Mouse (Mus musculus) liver, embryonic 16.5 days (tissue): ENCODE measurements around the gene Phb2. TPM values are rescaled to one million over a fixed set of nuclear protein-coding genes. Genes with fewer than 3 reads are reported as not detected.
A peak's percentile ranks its signal among the peaks of the same experiment; 100 is the strongest.

Experiments
- ATAC-seq: fragments of 200-750 bp; cut with Nextera tagmentation; 2 replicates; pipeline ENCODE4 v1.8.0; 2017; ENCODE audit warnings: low read depth, mild to moderate bottlenecking, moderate number of reproducible peaks, moderate library complexity
- H3K27ac ChIP-seq: fragments of 300-500 bp; sonication (generic); 2 replicates; pipeline ENCODE4 v1.5.1; 2014; ENCODE audit warnings: mild to moderate bottlenecking, low read length
- H3K27me3 ChIP-seq: fragments of 300-500 bp; sonication (generic); 2 replicates; pipeline ENCODE4 v1.6.1; 2014; ENCODE audit warnings: low read depth, low read length, mixed read lengths; ENCODE audit not compliant: control insufficient read depth, insufficient read depth
- H3K36me3 ChIP-seq: fragments of 300-500 bp; sonication (generic); 2 replicates; pipeline ENCODE4 v1.6.1; 2014; ENCODE audit warnings: mild to moderate bottlenecking; ENCODE audit not compliant: control insufficient read depth, insufficient read depth
- H3K4me1 ChIP-seq: fragments of 300-500 bp; sonication (generic); 2 replicates; pipeline ENCODE4 v1.6.1; 2014; ENCODE audit warnings: low read depth, low read length, mixed read lengths; ENCODE audit not compliant: control insufficient read depth
- H3K4me2 ChIP-seq: fragments of 300-500 bp; sonication (generic); 2 replicates; pipeline ENCODE4 v1.6.1; 2014; ENCODE audit warnings: low read depth, low read length, mixed read lengths
- H3K4me3 ChIP-seq: fragments of 300-500 bp; sonication (generic); 2 replicates; pipeline ENCODE4 v1.5.1; 2014; ENCODE audit warnings: low read depth, mild to moderate bottlenecking, low read length
- H3K9ac ChIP-seq: fragments of 300-500 bp; sonication (generic); 2 replicates; pipeline ENCODE4 v1.6.1; 2014; ENCODE audit warnings: low read depth, low read length
- H3K9me3 ChIP-seq: fragments of 300-500 bp; sonication (generic); replicated peaks from 2 replicates; pipeline ENCODE4 v1.6.1; 2016; ENCODE audit warnings: low read length; ENCODE audit not compliant: control insufficient read depth
- WGBS: fragments of 180-500 bp; shearing (Covaris S2); extraction: QIAGEN DNeasy Blood & Tissue Kit; methylation state at CpG from one replicate; pipeline ENCODE4 v1.1.7; 2014; ENCODE audit not compliant: insufficient replicate concordance; 5-methylcytosine and 5-hydroxymethylcytosine counted together
- polyA plus RNA-seq: library from polyadenylated mRNA; unstranded; fragments of >200 nt; fragmentation: Nextera tagmentation; extraction: Ambion mirVana; gene quantifications from 2 replicates; pipeline ENCODE4 v1.2.1, GENCODE M21; 2015

Gene Phb2
- polyA plus RNA-seq, 1 experiment from 2014 or later, result 206 TPM

GRCm38 (mm10) chr6:124729850-124730705, 17.9 kb downstream of the Phb2 start:
- 36% methylated on average over 8 of the region's 8 CpGs for WGBS
- Histone ChIP-seq H3K4me1 (peaks cover 7% of the 10 kb centered on the region), H3K27me3 (no peaks in the 10 kb centered on the region), H3K9ac (no peak overlapping the region), H3K4me3 (no peak overlapping the region), H3K4me2 (peak overlapping the region; percentile 34; the same call in 1 of the 2 replicates), H3K27ac (peak overlapping the region; percentile 37), H3K9me3 (no peaks in the 10 kb centered on the region), H3K36me3 (no peaks in the 10 kb centered on the region)
- peak; percentile 24; the same call in 1 of the 2 replicates for ATAC-seq

GRCm38 (mm10) chr6:124731038-124731437, 18.9 kb downstream of the Phb2 start:
- H3K4me1 ChIP-seq, result peaks cover 7% of the 10 kb centered on the region
- no peak overlapping the region for H3K27ac ChIP-seq
- H3K4me3 ChIP-seq, result no peak overlapping the region
- no peaks in the 10 kb centered on the region for H3K27me3 ChIP-seq
- no peaks in the 10 kb centered on the region for H3K9me3 ChIP-seq
- no peak overlapping the region for H3K9ac ChIP-seq
- no peaks in the 10 kb centered on the region for H3K36me3 ChIP-seq
- WGBS, result 64% methylated on average over 7 of the region's 7 CpGs
- no peak for ATAC-seq
- H3K4me2 ChIP-seq, result 0 out of 2 replicates have a peak overlapping the region, but pooled peaks have one; percentile 4

DNA sequence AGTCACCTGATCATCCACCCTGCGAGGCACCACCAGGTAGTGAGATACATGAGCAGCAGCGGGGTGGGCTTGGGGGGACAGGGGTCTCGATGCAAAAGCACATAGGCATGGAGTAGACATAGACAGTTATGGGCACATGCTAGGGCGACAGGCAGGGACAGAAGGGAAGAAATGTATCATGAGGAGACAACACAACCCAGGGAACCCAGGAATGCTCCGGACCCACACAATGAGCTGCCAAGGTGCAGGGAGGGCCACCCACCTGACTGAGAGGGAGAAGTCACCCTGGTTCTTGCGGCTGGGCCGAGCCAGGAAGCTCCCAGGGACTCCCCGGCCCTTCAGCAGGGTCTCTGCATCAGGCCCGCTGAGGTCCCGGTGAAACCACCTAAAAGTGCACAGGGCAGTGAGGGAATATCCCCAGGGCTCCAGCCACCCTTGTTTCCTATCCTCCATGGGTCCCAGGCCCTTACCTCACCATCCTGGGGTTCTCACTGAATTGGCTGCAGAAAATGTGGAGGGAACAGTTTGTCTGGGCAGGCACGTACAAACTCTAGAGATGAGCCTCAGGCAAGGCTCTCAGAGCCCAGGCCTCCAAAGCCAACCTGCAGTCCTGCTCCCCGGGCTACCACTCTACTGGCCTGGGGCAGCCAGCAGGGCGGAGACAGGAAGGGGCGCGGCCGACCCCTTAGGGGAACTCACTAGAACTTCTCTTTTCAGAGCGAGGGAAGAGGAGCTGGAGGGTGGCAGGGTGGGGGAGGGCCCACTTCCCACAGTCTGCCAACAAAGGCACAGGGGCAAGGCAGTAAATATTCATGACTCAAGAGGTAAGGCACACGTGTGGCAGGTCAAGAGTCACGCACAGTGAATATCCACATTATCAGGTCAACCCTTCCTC, 20.6 kb downstream of the Phb2 start:
- Histone ChIP-seq H3K9me3 (no peaks in the 10 kb centered on the region), H3K9ac (peak overlapping the region; percentile 57), H3K36me3 (no peaks in the 10 kb centered on the region), H3K4me2 (peak overlapping the region; percentile 24; the same call in 1 of the 2 replicates), H3K27me3 (no peaks in the 10 kb centered on the region), H3K4me3 (peak overlapping the region; percentile 50), H3K4me1 (peaks cover 7% of the 10 kb centered on the region), H3K27ac (peak overlapping the region; percentile 56)
- WGBS, result 19% methylated on average over 19 of the region's 19 CpGs
- ATAC-seq, result peak; percentile 72

- ATAC-seq, result no peak
- Histone ChIP-seq H3K9ac (no peak overlapping the region), H3K36me3 (no peaks in the 10 kb centered on the region), H3K4me1 (peaks cover 20% of the 10 kb centered on the region), H3K4me2 (no peak overlapping the region), H3K9me3 (no peaks in the 10 kb centered on the region), H3K27me3 (no peaks in the 10 kb centered on the region), H3K27ac (no peak overlapping the region), H3K4me3 (no peak overlapping the region)
- WGBS, result 61% methylated on average over 3 of the region's 3 CpGs
These were observed 22.3 kb downstream of the Phb2 start for GRCm38 (mm10) chr6:124734417-124734816.

- Histone ChIP-seq H3K4me3 (no peak overlapping the region), H3K4me2 (no peak overlapping the region), H3K4me1 (peaks cover 37% of the 10 kb centered on the region), H3K36me3 (no peaks in the 10 kb centered on the region), H3K27me3 (no peaks in the 10 kb centered on the region), H3K9ac (no peak overlapping the region), H3K27ac (no peak overlapping the region), H3K9me3 (no peaks in the 10 kb centered on the region)
- WGBS, result 79% methylated on average over 11 of the region's 11 CpGs
- no peak for ATAC-seq
These were observed 24.9 kb downstream of the Phb2 start for GRCm38 (mm10) chr6:124737040-124737439.

DNA sequence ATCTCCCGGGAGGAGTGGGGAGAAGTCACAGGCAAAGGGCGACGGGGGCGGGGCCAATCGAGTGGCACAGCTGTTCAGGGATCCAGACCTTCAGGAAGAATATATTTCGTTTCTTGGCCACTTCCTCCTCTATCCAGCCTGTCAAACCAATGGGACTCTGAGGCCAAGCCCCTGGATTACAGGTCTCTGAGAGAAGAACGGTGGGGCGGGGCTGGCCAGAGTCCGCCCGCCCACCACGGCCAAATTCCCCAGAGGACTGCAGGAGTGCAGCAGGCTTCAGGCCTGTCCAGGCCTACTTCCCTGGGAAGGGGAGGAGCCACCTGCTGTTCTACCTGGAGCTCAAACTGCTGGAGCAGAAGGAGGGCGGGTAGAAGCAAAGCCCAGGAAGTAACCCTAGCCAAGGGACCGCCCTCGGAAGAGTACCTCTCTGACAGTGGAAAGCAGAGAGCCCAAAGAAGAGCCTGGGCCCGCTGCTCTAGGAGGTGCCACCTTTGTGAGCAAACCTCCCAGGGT, 26.4 kb downstream of the Phb2 start, which contains the start of gene Ptpn6:
Ptpn6 (minus strand) TSS at position 204 of the 513 bp plus-strand sequence.
- H3K4me2 ChIP-seq, result peak within 1 kb of the TSS; percentile 95
- 21% methylated on average over 15 of the region's 15 CpGs for whole genome bisulfite sequencing
- H3K4me1 ChIP-seq, result peaks cover 30% of the 10 kb centered on the region
- H3K4me3 ChIP-seq, result peak within 1 kb of the TSS; percentile 37
- no peaks in the 10 kb centered on the region for H3K36me3 ChIP-seq
- H3K27ac ChIP-seq, result peak within 1 kb of the TSS; percentile 96
- no peaks in the 10 kb centered on the region for H3K9me3 ChIP-seq
- peak; percentile 61 for ATAC-seq
- peak within 1 kb of the TSS; percentile 75 for H3K9ac ChIP-seq
- no peaks in the 10 kb centered on the region for H3K27me3 ChIP-seq

DNA sequence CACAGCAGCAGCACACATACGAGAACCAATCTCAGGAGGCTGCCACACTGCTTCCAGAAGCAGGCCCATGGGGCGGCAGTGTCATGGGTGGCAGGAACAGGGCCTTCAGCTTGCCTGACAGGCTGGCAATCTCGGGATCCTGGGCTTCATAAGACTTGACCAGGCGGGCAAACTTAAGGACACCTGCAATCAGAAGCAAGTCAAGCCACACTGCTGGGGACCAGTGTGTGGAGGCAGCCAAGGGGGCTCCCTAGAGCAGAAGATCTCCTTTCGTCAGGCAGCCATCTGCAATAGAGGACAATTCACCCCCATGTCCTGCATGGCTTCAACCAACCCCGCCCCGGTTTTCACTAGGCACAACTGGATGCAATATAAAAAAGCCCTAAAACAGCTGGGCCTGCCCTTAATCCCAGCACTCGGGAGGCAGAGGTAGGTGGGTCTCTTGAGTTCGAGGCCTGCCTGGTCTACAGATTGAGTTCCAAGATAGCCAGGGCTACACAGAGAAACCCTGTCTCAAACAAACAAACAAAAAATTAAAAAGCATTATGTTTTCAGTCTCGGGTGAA, 27.2 kb downstream of the Phb2 start:
- ATAC-seq, result no peak
- WGBS, result 69% methylated on average over 10 of the region's 10 CpGs
- H3K9me3 ChIP-seq, result no peaks in the 10 kb centered on the region

DNA sequence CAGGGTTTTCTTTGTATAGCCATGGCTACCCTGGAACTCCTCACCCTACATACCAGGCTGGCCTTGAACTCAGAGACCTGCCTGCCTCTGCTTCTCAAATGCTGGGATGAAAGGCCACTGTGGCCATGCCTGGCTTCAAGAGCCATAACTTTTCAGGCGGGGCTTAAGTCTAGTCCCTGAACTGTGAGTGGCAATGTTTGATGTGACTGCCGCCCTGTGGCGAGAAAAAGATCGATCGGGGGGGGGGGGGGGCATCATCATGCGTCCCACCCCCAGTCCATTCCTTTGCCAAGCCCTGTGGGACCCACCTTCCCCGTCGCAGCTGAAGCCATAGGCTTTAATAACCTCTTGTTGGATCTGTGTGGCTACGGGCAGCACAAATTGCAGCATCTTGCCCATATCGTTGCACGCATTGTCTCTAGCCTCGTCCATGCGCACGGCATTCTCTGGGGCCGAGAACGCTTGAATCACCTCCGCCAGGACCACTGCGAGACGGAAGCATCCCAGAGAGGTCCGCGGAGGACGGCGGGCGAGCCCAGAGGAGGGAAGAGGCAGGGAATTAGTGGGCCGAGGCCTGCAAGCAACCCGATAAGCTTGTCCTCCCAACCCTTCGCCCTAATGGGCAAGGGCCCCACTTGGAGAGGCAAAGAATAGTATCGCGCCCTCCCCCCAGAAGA, 28.2 kb downstream of the Phb2 start:
- peak overlapping the region; percentile 96 for H3K27ac ChIP-seq
- H3K9ac ChIP-seq, result peak overlapping the region; percentile 75
- no peaks in the 10 kb centered on the region for H3K27me3 ChIP-seq
- ATAC-seq, result no peak
- no peaks in the 10 kb centered on the region for H3K9me3 ChIP-seq
- H3K36me3 ChIP-seq, result no peaks in the 10 kb centered on the region
- H3K4me1 ChIP-seq, result peaks cover 35% of the 10 kb centered on the region
- peak overlapping the region; percentile 95 for H3K4me2 ChIP-seq
- WGBS, result 0% methylated on average over 29 of the region's 29 CpGs
- H3K4me3 ChIP-seq, result peak overlapping the region; percentile 70

More for the DNA sequence above, 27.2 kb downstream of the Phb2 start:
- no peak overlapping the region for H3K4me3 ChIP-seq
- no peaks in the 10 kb centered on the region for H3K27me3 ChIP-seq
- peak overlapping the region; percentile 95; the same call in 1 of the 2 replicates for H3K4me2 ChIP-seq
- peak overlapping the region; percentile 75; the same call in 1 of the 2 replicates for H3K9ac ChIP-seq
- no peaks in the 10 kb centered on the region for H3K36me3 ChIP-seq
- H3K4me1 ChIP-seq, result peaks cover 30% of the 10 kb centered on the region
- peak overlapping the region; percentile 96 for H3K27ac ChIP-seq
